Mouse (Mus musculus): ENCODE results near the gene Bud31. TPM values are rescaled to one million over a fixed set of nuclear protein-coding genes. Genes with fewer than 3 reads are reported as not detected.

Gene Bud31
- polyA plus RNA-seq, 1 experiment from 2014 or later: 265 TPM

DNA sequence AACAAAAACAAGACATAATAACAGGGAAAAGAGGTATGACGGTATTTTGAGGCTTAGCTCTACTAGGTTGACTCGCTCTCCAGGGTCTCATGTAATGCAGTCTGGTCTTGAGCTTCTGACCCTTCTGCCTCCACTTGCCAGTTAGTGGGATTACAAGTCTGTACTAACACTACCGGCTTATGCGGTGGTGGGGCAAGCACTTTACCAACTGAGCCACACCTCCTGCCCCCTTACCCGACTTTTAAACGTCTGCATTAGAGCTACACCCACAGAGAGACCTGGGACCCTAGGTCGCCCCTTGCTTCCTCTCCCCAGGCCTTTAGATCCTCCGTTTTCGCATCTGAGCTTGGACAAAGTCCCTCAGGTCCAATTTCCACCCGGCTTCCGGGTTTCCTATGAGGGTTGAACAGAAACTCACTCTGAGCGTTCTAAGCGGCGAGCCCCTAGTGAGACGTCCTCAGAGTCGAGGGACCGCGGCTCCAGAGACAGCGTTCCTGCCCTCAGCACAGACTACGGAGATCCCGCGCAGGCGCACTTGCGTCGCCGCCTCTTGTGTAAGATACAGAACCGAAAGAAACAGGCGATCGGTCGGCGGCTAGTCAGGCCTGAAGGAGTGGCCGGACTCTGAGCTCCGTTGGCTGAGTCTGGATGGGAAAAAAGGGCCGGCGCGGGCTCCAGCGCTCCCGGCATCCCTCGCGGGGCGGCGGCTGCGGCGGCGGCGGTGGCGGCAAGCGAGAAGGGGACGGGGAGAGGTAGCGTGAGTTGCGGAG lies 26.6 kb downstream of the Bud31 start, which contains the start of the genes Ptcd1 and Cpsf4:
Gene Ptcd1 (minus strand): TSS at position 573 of the 770 bp plus-strand sequence.
Gene Cpsf4 (plus strand): TSS at position 678 of the 770 bp plus-strand sequence.
- Histone ChIP-seq H3K36me3 (ENCODE audit: control insufficient read depth, insufficient read depth, low read length) (0 out of 2 replicates have a peak, but pooled peaks cover 3% of the 10 kb centered on the region), H3K4me2 (replicated peaks; ENCODE audit: low read depth, low read length) (peak within 1 kb of the TSS; percentile 68), H3K27ac (ENCODE audit: low read depth, low read length) (peak within 1 kb of the TSS; percentile 70), H3K4me3 (ENCODE audit: low read depth, low read length) (peak within 1 kb of the TSS; percentile 90), H3K9me3 (ENCODE audit: control insufficient read depth, low read length) (no peaks in the 10 kb centered on the region), H3K9ac (ENCODE audit: low read depth, low read length) (peak within 1 kb of the TSS; percentile 88), H3K27me3 (ENCODE audit: control insufficient read depth, insufficient read depth, low read length) (no peaks in the 10 kb centered on the region), H3K4me1 (replicated peaks; ENCODE audit: control insufficient read depth, insufficient read depth, low read length) (peaks cover 4% of the 10 kb centered on the region; the same call in 1 of the 2 replicates)
- DNase-seq (ENCODE audit: low spot score): peak; percentile 100
- ATAC-seq (ENCODE audit: low FRiP score): peak; percentile 97
- WGBS: under 1% methylated on average over 50 of the region's 51 CpGs

DNA sequence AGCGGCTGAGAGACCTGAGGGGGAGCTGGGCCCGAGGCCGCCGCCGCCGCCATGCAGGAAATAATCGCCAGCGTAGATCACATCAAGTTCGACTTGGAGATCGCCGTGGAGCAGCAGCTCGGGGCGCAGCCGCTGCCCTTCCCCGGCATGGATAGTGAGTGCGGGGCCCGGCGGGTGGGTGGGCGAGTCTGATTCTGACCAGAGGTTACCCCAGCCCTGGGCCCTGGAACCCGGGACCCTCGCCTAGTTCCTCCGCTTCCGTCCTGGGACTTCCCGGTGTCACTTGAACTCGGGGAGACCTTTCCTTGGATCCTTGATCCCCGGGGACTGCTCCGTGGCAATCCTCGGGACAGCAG lies 27.1 kb downstream of the Bud31 start:
- Histone ChIP-seq H3K27me3 (ENCODE audit: control insufficient read depth, insufficient read depth, low read length) (no peaks in the 10 kb centered on the region), H3K36me3 (ENCODE audit: control insufficient read depth, insufficient read depth, low read length) (0 out of 2 replicates have a peak, but pooled peaks cover 3% of the 10 kb centered on the region), H3K4me2 (replicated peaks; ENCODE audit: low read depth, low read length) (peak overlapping the region; percentile 56), H3K4me1 (replicated peaks; ENCODE audit: control insufficient read depth, insufficient read depth, low read length) (peaks cover 4% of the 10 kb centered on the region; the same call in 1 of the 2 replicates), H3K9me3 (ENCODE audit: control insufficient read depth, low read length) (no peaks in the 10 kb centered on the region), H3K27ac (ENCODE audit: low read depth, low read length) (peak overlapping the region; percentile 63), H3K9ac (ENCODE audit: low read depth, low read length) (peak overlapping the region; percentile 88), H3K4me3 (ENCODE audit: low read depth, low read length) (peak overlapping the region; percentile 90)
- DNase-seq (ENCODE audit: low spot score) (no peak), ATAC-seq (ENCODE audit: low FRiP score) (peak; percentile 78)
- WGBS: under 1% methylated on average over 24 of the region's 28 CpGs

DNA sequence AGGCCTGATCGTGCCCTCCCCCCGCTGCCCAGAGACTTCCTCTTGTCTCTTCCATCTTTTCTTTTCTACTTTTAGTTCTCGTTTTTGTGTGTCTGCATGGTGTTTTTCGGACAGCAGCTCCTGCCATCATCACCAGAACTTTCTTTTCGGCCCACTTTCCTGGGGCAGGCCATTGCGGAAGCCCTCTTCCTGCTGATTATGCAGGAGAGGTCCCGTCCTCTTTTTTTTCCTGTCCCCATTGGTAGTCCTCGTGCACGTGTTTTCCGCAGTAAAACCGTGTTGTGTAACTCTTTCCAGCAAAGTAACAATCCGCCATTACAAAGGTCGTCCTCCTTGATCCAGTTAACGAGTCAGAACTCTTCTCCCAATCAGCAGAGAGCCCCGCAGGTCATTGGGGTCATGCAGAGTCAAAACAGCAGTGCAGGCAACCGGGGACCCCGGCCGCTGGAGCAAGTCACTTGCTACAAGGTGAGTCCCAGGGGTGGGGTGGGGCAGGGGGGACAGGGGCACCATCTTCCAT lies 38.4 kb downstream of the Bud31 start:
- 88% methylated on average over 18 of the region's 18 CpGs for WGBS

GRCm38 (mm10) chr5:145185244-145185643 lies 45.1 kb downstream of the Bud31 start:
- Histone ChIP-seq H3K27ac (ENCODE audit: low read depth, low read length) (no peak overlapping the region), H3K9ac (ENCODE audit: low read depth, low read length) (no peak overlapping the region), H3K36me3 (ENCODE audit: control insufficient read depth, insufficient read depth, low read length) (peaks cover 21% of the 10 kb centered on the region; the same call in 1 of the 2 replicates), H3K9me3 (ENCODE audit: control insufficient read depth, low read length) (no peaks in the 10 kb centered on the region), H3K4me1 (replicated peaks; ENCODE audit: control insufficient read depth, insufficient read depth, low read length) (0 out of 2 replicates have a peak, but pooled peaks cover 1% of the 10 kb centered on the region), H3K4me3 (ENCODE audit: low read depth, low read length) (no peak overlapping the region), H3K4me2 (replicated peaks; ENCODE audit: low read depth, low read length) (no peak overlapping the region), H3K27me3 (ENCODE audit: control insufficient read depth, insufficient read depth, low read length) (no peaks in the 10 kb centered on the region)
- ATAC-seq (ENCODE audit: low FRiP score) (no peak), DNase-seq (ENCODE audit: low spot score) (no peak)
- WGBS: 91% methylated on average over 2 of the region's 2 CpGs

More for the DNA sequence above, 38.4 kb downstream of the Bud31 start:
- Histone ChIP-seq H3K4me2 (replicated peaks; ENCODE audit: low read depth, low read length) (no peak overlapping the region), H3K9ac (ENCODE audit: low read depth, low read length) (no peak overlapping the region), H3K27ac (ENCODE audit: low read depth, low read length) (no peak overlapping the region), H3K9me3 (ENCODE audit: control insufficient read depth, low read length) (no peaks in the 10 kb centered on the region), H3K27me3 (ENCODE audit: control insufficient read depth, insufficient read depth, low read length) (no peaks in the 10 kb centered on the region), H3K4me3 (ENCODE audit: low read depth, low read length) (no peak overlapping the region), H3K36me3 (ENCODE audit: control insufficient read depth, insufficient read depth, low read length) (peaks cover 20% of the 10 kb centered on the region), H3K4me1 (replicated peaks; ENCODE audit: control insufficient read depth, insufficient read depth, low read length) (no peaks in the 10 kb centered on the region)
- DNase-seq (ENCODE audit: low spot score) (no peak), ATAC-seq (ENCODE audit: low FRiP score) (no peak)

DNA sequence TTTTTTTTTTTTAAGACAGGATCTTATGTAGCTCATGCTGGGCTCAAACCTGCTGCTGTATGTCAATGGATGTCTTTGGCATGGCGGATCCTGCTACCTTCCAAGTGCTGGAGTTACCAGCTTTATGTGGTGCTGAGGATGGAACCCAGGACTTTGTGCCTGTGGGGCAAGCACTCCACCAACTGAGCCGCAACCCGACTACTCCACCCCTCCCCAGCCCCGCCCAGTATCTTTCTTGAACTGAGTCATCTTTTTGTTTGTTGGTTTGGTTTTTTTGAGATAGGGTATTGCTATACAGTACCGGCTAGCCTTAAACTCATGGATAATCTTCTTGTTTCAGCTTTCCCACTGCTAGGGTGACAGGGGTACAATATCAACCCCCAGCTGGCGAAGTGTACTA lies 49.3 kb downstream of the Bud31 start:
- Histone ChIP-seq H3K9me3 (ENCODE audit: control insufficient read depth, low read length) (no peaks in the 10 kb centered on the region), H3K4me2 (replicated peaks; ENCODE audit: low read depth, low read length) (no peak overlapping the region), H3K36me3 (ENCODE audit: control insufficient read depth, insufficient read depth, low read length) (peaks cover 13% of the 10 kb centered on the region; the same call in 1 of the 2 replicates), H3K27ac (ENCODE audit: low read depth, low read length) (no peak overlapping the region), H3K4me1 (replicated peaks; ENCODE audit: control insufficient read depth, insufficient read depth, low read length) (0 out of 2 replicates have a peak, but pooled peaks cover 2% of the 10 kb centered on the region), H3K9ac (ENCODE audit: low read depth, low read length) (no peak overlapping the region), H3K27me3 (ENCODE audit: control insufficient read depth, insufficient read depth, low read length) (no peaks in the 10 kb centered on the region), H3K4me3 (ENCODE audit: low read depth, low read length) (no peak overlapping the region; the same call in 1 of the 2 replicates)
- ATAC-seq (ENCODE audit: low FRiP score) (no peak), DNase-seq (ENCODE audit: low spot score) (no peak)
- WGBS: 94% methylated on average over 6 of the region's 6 CpGs

GRCm38 (mm10) chr5:145190373-145190772 lies 50.2 kb downstream of the Bud31 start:
- Histone ChIP-seq H3K9ac (ENCODE audit: low read depth, low read length) (peak overlapping the region; percentile 92), H3K4me2 (replicated peaks; ENCODE audit: low read depth, low read length) (peak overlapping the region; percentile 72), H3K27ac (ENCODE audit: low read depth, low read length) (no peak overlapping the region), H3K4me1 (replicated peaks; ENCODE audit: control insufficient read depth, insufficient read depth, low read length) (0 out of 2 replicates have a peak, but pooled peaks cover 2% of the 10 kb centered on the region), H3K9me3 (ENCODE audit: control insufficient read depth, low read length) (no peaks in the 10 kb centered on the region), H3K27me3 (ENCODE audit: control insufficient read depth, insufficient read depth, low read length) (no peaks in the 10 kb centered on the region), H3K4me3 (ENCODE audit: low read depth, low read length) (peak overlapping the region; percentile 72), H3K36me3 (ENCODE audit: control insufficient read depth, insufficient read depth, low read length) (peaks cover 9% of the 10 kb centered on the region; the same call in 1 of the 2 replicates)
- 58% methylated on average over 5 of the region's 5 CpGs for WGBS
- no peak for ATAC-seq (ENCODE audit: low FRiP score)
- no peak for DNase-seq (ENCODE audit: low spot score)

DNA sequence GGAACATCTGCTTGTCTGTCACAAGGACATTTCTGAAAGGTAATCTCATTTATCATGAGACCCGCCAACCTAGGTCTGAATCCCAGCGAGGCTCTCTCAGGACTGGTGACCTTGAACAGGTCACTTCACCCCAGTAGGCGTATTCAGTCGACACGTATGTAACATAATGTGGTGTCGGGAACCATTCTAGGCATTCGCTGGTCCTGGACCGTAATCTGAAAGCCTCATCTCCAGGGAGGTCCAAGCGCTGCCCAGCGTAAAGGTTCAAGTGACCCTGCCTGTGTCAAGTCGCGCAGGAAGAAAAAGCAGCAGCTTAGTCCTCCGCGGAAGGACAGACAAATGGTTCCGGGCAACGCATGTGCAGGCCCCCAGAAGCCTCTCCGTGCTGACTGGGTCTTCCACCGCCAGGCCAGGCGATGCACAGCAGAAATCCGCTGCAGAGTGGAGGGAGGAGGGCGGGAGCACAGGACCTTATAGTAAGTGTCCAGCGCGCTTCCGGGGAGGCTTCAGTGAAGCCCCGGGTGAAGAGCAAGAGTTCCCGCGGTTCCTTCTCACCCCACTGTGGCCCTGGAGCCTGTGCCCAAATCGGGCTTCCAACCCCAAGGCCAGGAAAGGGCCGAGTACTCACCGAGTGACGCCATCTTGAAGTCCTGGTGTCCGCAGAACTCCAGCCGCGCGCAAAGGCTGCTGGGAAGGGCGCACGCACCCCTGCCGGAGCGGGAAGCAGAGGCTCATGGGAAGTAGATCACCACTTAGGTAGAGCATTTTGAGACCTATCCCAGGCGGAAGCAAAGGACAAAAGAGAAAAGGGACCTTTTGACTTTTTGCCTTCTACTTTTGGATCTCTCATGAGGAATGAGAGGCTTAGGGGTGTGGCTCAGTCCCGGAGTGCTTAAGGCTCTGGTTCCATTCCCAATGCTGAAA lies 51.0 kb downstream of the Bud31 start:
- Histone ChIP-seq H3K9ac (ENCODE audit: low read depth, low read length) (peak overlapping the region; percentile 92), H3K27ac (ENCODE audit: low read depth, low read length) (peak overlapping the region; percentile 73), H3K9me3 (ENCODE audit: control insufficient read depth, low read length) (no peaks in the 10 kb centered on the region), H3K27me3 (ENCODE audit: control insufficient read depth, insufficient read depth, low read length) (no peaks in the 10 kb centered on the region), H3K4me3 (ENCODE audit: low read depth, low read length) (peak overlapping the region; percentile 72), H3K4me2 (replicated peaks; ENCODE audit: low read depth, low read length) (peak overlapping the region; percentile 72), H3K36me3 (ENCODE audit: control insufficient read depth, insufficient read depth, low read length) (peaks cover 9% of the 10 kb centered on the region; the same call in 1 of the 2 replicates), H3K4me1 (replicated peaks; ENCODE audit: control insufficient read depth, insufficient read depth, low read length) (0 out of 2 replicates have a peak, but pooled peaks cover 2% of the 10 kb centered on the region)
- under 1% methylated on average over 41 of the region's 41 CpGs for WGBS
- DNase-seq (ENCODE audit: low spot score): peak; percentile 93
- peak; percentile 91 for ATAC-seq (ENCODE audit: low FRiP score)

DNA sequence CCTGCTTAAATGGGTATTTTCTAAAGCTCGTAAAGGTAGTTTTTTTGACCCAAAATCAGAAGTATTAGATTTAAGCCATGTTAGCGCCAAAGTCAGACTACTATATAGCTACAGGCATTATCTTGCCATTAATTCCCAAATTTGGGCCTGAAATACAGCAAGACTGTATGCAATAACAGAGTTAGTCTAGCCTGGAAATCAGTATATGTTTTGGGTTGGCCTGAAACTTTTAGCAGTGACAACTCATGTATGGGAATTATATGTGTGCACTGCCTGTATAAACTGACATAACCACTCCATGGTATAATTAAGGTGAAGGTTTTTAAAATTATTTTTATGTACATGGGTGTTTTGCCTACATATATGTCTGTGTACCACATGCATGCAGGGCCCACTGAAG lies 51.8 kb downstream of the Bud31 start, which contains the start of gene Atp5j2:
Gene Atp5j2 (minus strand): TSS at position 101 of the 400 bp plus-strand sequence.
- DNase-seq (ENCODE audit: low spot score) (no peak), ATAC-seq (ENCODE audit: low FRiP score) (no peak)
- H3K4me3 ChIP-seq (ENCODE audit: low read depth, low read length): peak within 1 kb of the TSS; percentile 72
- H3K4me2 ChIP-seq (replicated peaks; ENCODE audit: low read depth, low read length): peak within 1 kb of the TSS; percentile 72
- H3K9ac ChIP-seq (ENCODE audit: low read depth, low read length): peak within 1 kb of the TSS; percentile 92
- H3K36me3 ChIP-seq (ENCODE audit: control insufficient read depth, insufficient read depth, low read length): peaks cover 8% of the 10 kb centered on the region; the same call in 1 of the 2 replicates
- H3K27ac ChIP-seq (ENCODE audit: low read depth, low read length): peak within 1 kb of the TSS; percentile 73
- no peaks in the 10 kb centered on the region for H3K27me3 ChIP-seq (ENCODE audit: control insufficient read depth, insufficient read depth, low read length)
- H3K9me3 ChIP-seq (ENCODE audit: control insufficient read depth, low read length): no peaks in the 10 kb centered on the region
- 88% methylated on average over 2 of the region's 2 CpGs for WGBS
- H3K4me1 ChIP-seq (replicated peaks; ENCODE audit: control insufficient read depth, insufficient read depth, low read length): 0 out of 2 replicates have a peak, but pooled peaks cover 2% of the 10 kb centered on the region

Measured in hindbrain, embryonic 11.5 days (tissue).